Mouse (Mus musculus) G1E (cell line): ENCODE measurements around the gene Erc2. TPM values are rescaled to one million over a fixed set of nuclear protein-coding genes. Genes with fewer than 3 reads are reported as not detected.

Source experiments
- ATAC-seq: 2 replicates; pipeline ENCODE4 v1.8.0; 2016; ENCODE audit warnings: mild to moderate bottlenecking; ENCODE audit not compliant: insufficient number of reproducible peaks, poor library complexity, low FRiP score, severe bottlenecking; ENCODE audit errors: extremely low read depth
- DNase-seq: peaks from one replicate; pipeline ENCODE4 v3.0.0; 2012; ENCODE audit warnings: low spot score
- H3K27me3 ChIP-seq: 2 replicates; pipeline ENCODE4 v1.6.1; 2012; ENCODE audit warnings: mild to moderate bottlenecking, low read length, inconsistent platforms; ENCODE audit not compliant: insufficient read depth
- H3K36me3 ChIP-seq: replicated peaks from 2 replicates; pipeline ENCODE3; 2012; ENCODE audit warnings: mild to moderate bottlenecking, inconsistent platforms
- H3K4me1 ChIP-seq: 2 replicates; pipeline ENCODE4 v1.6.1; 2012; ENCODE audit warnings: low read depth, low read length, inconsistent platforms, mixed read lengths; ENCODE audit not compliant: insufficient read depth
- H3K4me3 ChIP-seq: 2 replicates; pipeline ENCODE4 v1.5.1; 2012; ENCODE audit warnings: low read depth, mild to moderate bottlenecking, inconsistent platforms, low read length, moderate library complexity, mixed read lengths
- H3K9me3 ChIP-seq: replicated peaks from 2 replicates; pipeline ENCODE4 v1.6.1; 2012; ENCODE audit warnings: inconsistent platforms
- CTCF ChIP-seq: IDR thresholded peaks from 2 replicates; pipeline ENCODE4 v1.5.1; 2012; ENCODE audit warnings: low read depth, low read length, inconsistent platforms, mixed read lengths
- GATA1 ChIP-seq: IDR thresholded peaks from 2 replicates; pipeline ENCODE4 v1.6.1; 2012; ENCODE audit warnings: borderline replicate concordance, low read length, inconsistent platforms, mixed read lengths
- GATA2 ChIP-seq: IDR thresholded peaks from 2 replicates; pipeline ENCODE4 v1.6.1; 2012; ENCODE audit warnings: low read depth, low read length, inconsistent platforms, borderline replicate concordance
- POLR2AphosphoS5 ChIP-seq: IDR thresholded peaks from 2 replicates; pipeline ENCODE4 v1.6.1; 2012; ENCODE audit warnings: low read depth, low read length, inconsistent platforms; ENCODE audit not compliant: insufficient replicate concordance
- TAL1 ChIP-seq: conservative IDR thresholded peaks from 2 replicates; pipeline ENCODE4 v1.6.1; 2012; ENCODE audit warnings: low read depth, low read length, inconsistent platforms, mixed read lengths
- polyA plus RNA-seq: library from polyadenylated mRNA; stranded (reverse); fragments of >175 nt; gene quantifications from 2 replicates; pipeline ENCODE4 v1.2.3, GENCODE M21; 2012
- total RNA-seq, 2 experiments: library from RNA; stranded (forward) in 1 of 2; stranded (reverse) in 1 of 2; fragments of 200-1000 nt in 1 of 2; fragments of >200 nt in 1 of 2; fragmentation: Nextera tagmentation in 1 of 2; gene quantifications; 2 replicates each; pipeline ENCODE4 v1.2.3; 2014 to 2017

Gene Erc2
- total and polyA plus RNA-seq, 3 experiments = 0.49 TPM; not detected in 2

DNA sequence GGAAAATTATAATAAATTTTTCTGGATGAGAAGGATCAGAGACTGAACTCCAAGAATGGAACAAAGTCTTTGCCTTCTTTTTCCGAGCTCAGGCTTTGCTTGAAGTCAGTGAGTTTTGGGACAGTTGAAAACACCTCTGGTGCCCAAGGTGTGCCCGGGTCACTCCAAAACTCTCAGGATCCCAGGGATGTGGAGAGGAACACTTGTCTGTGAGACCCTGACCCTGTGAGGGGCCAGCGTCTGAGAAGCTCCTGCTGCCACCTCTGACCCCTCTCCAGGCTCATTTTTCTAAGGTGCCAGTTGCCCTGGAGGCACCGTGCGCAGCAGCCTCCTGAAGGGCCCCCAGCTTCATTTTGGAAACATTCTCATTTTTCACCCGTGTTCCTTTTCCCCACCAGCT, 893.1 kb downstream of the Erc2 start:
- TF ChIP-seq GATA1 (no peak), GATA2 (no peak), CTCF (no peak), TAL1 (no peak), POLR2AphosphoS5 (no peak)
- H3K36me3 ChIP-seq = no peaks in the 10 kb centered on the region
- H3K9me3 ChIP-seq = peaks cover 36% of the 10 kb centered on the region
- ATAC-seq (no peak), DNase-seq (no peak)
- no peak overlapping the region for H3K4me3 ChIP-seq
- no peaks in the 10 kb centered on the region for H3K27me3 ChIP-seq
- no peaks in the 10 kb centered on the region for H3K4me1 ChIP-seq

DNA sequence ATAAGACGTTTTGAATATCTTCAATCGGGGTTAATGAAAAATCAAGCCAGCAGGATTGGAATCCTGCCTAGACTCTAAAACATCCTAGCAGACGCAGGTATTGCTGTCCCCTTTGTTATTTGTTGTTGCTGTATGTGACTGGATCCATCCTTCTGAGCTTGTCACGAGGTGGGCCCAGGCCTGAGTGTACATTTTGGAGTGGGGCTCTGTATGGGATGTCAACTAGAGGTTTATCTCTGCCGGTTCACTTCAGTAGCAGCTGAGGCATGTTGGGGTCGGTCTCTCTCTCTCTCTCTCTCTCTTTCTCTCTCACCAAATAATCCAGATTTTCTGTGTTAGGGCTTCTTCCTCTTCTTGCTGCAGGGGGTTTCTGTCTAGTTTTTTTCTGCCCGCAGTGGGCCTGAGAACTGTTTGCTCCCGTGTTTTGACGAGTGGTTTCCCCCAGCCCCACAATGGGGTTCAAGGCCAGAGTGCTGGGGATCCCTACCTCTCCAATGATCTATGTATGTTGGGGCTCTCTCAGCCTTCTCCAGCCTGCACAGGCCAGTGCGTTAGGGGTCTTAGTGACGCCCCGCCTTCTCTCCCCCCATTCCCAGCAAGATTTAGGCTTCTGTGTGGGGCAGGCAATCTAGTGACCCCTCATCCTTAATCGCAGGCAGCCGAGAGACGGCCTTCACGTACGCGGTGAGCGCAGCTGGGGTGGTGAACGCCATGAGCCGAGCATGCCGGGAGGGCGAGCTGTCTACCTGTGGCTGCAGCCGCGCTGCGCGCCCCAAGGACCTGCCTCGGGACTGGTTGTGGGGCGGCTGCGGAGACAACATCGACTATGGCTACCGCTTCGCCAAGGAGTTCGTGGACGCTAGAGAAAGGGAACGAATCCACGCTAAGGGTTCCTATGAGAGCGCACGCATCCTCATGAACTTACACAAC, 895.7 kb downstream of the Erc2 start:
- no peaks in the 10 kb centered on the region for H3K27me3 ChIP-seq
- DNase-seq = no peak
- no peak for ATAC-seq
- H3K36me3 ChIP-seq = no peaks in the 10 kb centered on the region
- peak overlapping the region; percentile 2; the same call in 1 of the 2 replicates for H3K4me3 ChIP-seq
- H3K4me1 ChIP-seq = no peaks in the 10 kb centered on the region
- peaks cover 44% of the 10 kb centered on the region for H3K9me3 ChIP-seq
- TF ChIP-seq CTCF = no peak
- TF ChIP-seq POLR2AphosphoS5 = no peak
- no peak for TF ChIP-seq TAL1
- no peak for TF ChIP-seq GATA2
- no peak for TF ChIP-seq GATA1

DNA sequence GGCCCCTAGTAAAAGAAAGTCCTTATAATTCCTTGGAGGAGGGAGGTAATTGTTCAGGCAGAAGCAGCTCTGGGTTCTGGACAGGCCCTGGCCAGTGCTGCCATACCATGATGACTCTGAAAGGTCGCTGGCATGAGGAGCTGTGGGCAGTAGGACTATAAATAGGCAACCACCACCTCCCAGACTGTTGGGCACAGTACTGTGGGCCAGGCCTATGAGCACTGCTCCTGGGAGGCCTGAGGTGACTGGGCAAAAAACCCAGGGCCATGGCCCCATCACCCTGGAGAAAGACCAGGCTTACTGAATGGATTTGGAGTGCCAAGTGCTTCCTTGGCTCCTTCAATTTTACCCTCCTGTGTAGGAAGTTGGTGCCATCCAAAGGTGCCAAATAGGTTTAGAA, 898.9 kb downstream of the Erc2 start:
- Histone ChIP-seq H3K36me3 (no peaks in the 10 kb centered on the region), H3K4me1 (no peaks in the 10 kb centered on the region), H3K4me3 (no peak overlapping the region), H3K27me3 (no peaks in the 10 kb centered on the region), H3K9me3 (peaks cover 45% of the 10 kb centered on the region)
- ATAC-seq (no peak), DNase-seq (no peak)
- TF ChIP-seq GATA1 (no peak), POLR2AphosphoS5 (no peak), GATA2 (no peak)

DNA sequence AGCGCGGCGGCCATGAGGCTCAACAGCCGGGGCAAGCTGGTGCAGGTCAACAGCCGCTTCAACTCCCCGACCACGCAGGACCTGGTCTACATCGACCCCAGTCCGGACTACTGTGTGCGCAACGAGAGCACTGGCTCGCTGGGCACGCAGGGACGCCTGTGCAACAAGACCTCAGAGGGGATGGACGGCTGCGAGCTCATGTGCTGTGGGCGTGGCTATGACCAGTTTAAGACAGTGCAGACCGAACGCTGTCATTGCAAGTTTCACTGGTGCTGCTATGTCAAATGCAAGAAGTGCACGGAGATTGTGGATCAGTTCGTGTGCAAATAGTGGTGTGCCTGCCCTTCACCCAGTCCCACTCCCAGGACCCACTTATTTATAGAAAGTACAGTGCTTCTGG, 900.4 kb downstream of the Erc2 start:
- ATAC-seq = no peak
- no peak for DNase-seq
- Histone ChIP-seq H3K9me3 (peaks cover 38% of the 10 kb centered on the region), H3K4me3 (peak overlapping the region; percentile 23; the same call in 1 of the 2 replicates), H3K4me1 (no peaks in the 10 kb centered on the region), H3K27me3 (no peaks in the 10 kb centered on the region), H3K36me3 (no peaks in the 10 kb centered on the region)
- TF ChIP-seq GATA2 (no peak), TAL1 (no peak), POLR2AphosphoS5 (no peak), GATA1 (no peak), CTCF (no peak)

DNA sequence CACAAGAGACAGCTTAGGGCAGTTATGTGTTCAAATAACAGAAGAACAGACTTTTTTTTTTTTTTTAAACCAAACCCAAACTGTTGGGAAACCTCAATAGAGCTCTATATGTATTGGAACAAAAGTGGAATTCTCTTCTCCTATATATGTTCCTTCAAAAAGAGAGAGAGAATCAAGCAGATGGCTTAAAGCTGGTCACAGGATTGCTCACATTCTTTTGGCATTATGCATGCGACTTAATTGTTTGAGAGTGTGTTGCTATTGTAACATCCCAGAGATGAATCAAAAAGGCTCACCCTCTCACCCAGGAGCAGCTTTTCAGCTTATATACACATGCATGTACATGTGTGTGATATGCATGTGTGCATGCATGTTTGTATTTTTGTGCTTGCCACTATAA, 903.3 kb downstream of the Erc2 start:
- ATAC-seq = no peak
- Histone ChIP-seq H3K27me3 (no peaks in the 10 kb centered on the region), H3K4me1 (no peaks in the 10 kb centered on the region), H3K9me3 (peaks cover 37% of the 10 kb centered on the region), H3K36me3 (no peaks in the 10 kb centered on the region), H3K4me3 (no peak overlapping the region)
- TF ChIP-seq GATA1 (no peak), GATA2 (no peak), CTCF (no peak), POLR2AphosphoS5 (no peak), TAL1 (no peak)
- no peak for DNase-seq

Other genes with a start within 250 kb of the Erc2 start
- gene Fam208a, start 193.6 kb upstream of the Erc2 start, total RNA-seq (2014; fragmentation: Nextera tagmentation) = 85.4 and 103 TPM in 2 replicates
- gene Fam208a, start 193.6 kb upstream of the Erc2 start, total RNA-seq (2017) = 59.4 and 70.0 TPM in 2 replicates
- 4.2 and 5.4 TPM in 2 replicates for gene Fam208a, start 193.6 kb upstream of the Erc2 start, polyA plus RNA-seq
- gene Ccdc66, start 114.0 kb upstream of the Erc2 start, total RNA-seq (2014; fragmentation: Nextera tagmentation) = 33.9 and 40.0 TPM in 2 replicates
- gene Ccdc66, start 114.0 kb upstream of the Erc2 start, total RNA-seq (2017) = 15.2 and 21.0 TPM in 2 replicates
- 1.0 and 1.9 TPM in 2 replicates for gene Ccdc66, start 114.0 kb upstream of the Erc2 start, polyA plus RNA-seq